Mouse (Mus musculus) forebrain, embryonic 11.5 days (tissue): ENCODE results near the gene Gm19684. TPM values are rescaled to one million over a fixed set of nuclear protein-coding genes. Genes with fewer than 3 reads are reported as not detected.
"Not testable (repeated sequence)": the region's sequence is repeated elsewhere in the genome, so short reads cannot be mapped to it uniquely, and the experiment has no call there.

Source experiments
- ATAC-seq: fragments of 200-750 bp; cut with Nextera tagmentation; replicated peaks from 2 replicates; pipeline ENCODE4 v1.8.0; 2017; ENCODE audit warnings: moderate TSS enrichment; ENCODE audit not compliant: low FRiP score
- DNase-seq: peaks from one replicate; pipeline ENCODE4 v3.0.0-alpha.2; 2017; ENCODE audit warnings: low spot score
- H3K27ac ChIP-seq: fragments of 300-500 bp; sonication (generic); 2 replicates; pipeline ENCODE4 v1.5.1; 2014; ENCODE audit warnings: low read depth, low read length
- H3K27me3 ChIP-seq: fragments of 300-500 bp; sonication (generic); 2 replicates; pipeline ENCODE4 v1.6.1; 2014; ENCODE audit warnings: mild to moderate bottlenecking, low read length, mixed read lengths; ENCODE audit not compliant: control insufficient read depth, insufficient read depth
- H3K36me3 ChIP-seq: fragments of 300-500 bp; sonication (generic); 2 replicates; pipeline ENCODE4 v1.6.1; 2014; ENCODE audit warnings: mild to moderate bottlenecking, low read length, moderate library complexity, mixed read lengths; ENCODE audit not compliant: control insufficient read depth, insufficient read depth
- H3K4me1 ChIP-seq: fragments of 300-500 bp; sonication (generic); replicated peaks from 2 replicates; pipeline ENCODE4 v1.6.1; 2014; ENCODE audit warnings: low read length, mixed read lengths; ENCODE audit not compliant: control insufficient read depth, insufficient read depth
- H3K4me2 ChIP-seq: fragments of 300-500 bp; sonication (generic); 2 replicates; pipeline ENCODE4 v1.6.1; 2014; ENCODE audit warnings: low read depth, mild to moderate bottlenecking, low read length, moderate library complexity, mixed read lengths; ENCODE audit not compliant: severe bottlenecking
- H3K4me3 ChIP-seq: fragments of 300-500 bp; sonication (generic); 2 replicates; pipeline ENCODE4 v1.5.1; 2014; ENCODE audit warnings: low read depth, low read length
- H3K9ac ChIP-seq: fragments of 300-500 bp; sonication (generic); 2 replicates; pipeline ENCODE4 v1.6.1; 2014; ENCODE audit warnings: low read length
- H3K9me3 ChIP-seq: fragments of 300-500 bp; sonication (generic); 2 replicates; pipeline ENCODE4 v1.6.1; 2016; ENCODE audit warnings: low read length, mixed read lengths; ENCODE audit not compliant: control insufficient read depth
- WGBS: fragments of 180-500 bp; shearing (Covaris S2); extraction: QIAGEN DNeasy Blood & Tissue Kit; methylation state at CpG from one replicate; pipeline ENCODE4 v1.1.7; 2014; 5-methylcytosine and 5-hydroxymethylcytosine counted together
- polyA plus RNA-seq: library from polyadenylated mRNA; unstranded; fragments of >200 nt; fragmentation: Nextera tagmentation; extraction: Ambion mirVana; gene quantifications from 2 replicates; pipeline ENCODE4 v1.2.1, GENCODE M21; 2014

Gene Gm19684
- polyA plus RNA-seq, 1 experiment from 2014 or later, result not detected

- no peak overlapping the region for H3K9ac ChIP-seq
- no peaks in the 10 kb centered on the region for H3K9me3 ChIP-seq
- no peaks in the 10 kb centered on the region for H3K4me1 ChIP-seq
- no peak for DNase-seq
- WGBS, result 17% methylated on average over 3 of the region's 3 CpGs
- H3K4me3 ChIP-seq, result no peak overlapping the region
- no peak for ATAC-seq
- no peaks in the 10 kb centered on the region for H3K36me3 ChIP-seq
- H3K27me3 ChIP-seq, result no peaks in the 10 kb centered on the region
- no peak overlapping the region for H3K27ac ChIP-seq
- no peak overlapping the region for H3K4me2 ChIP-seq
Measured at GRCm38 (mm10) chr17:36093936-36094335, 27.5 kb upstream of the Gm19684 start.

GRCm38 (mm10) chr17:36099603-36100002, 21.9 kb upstream of the Gm19684 start:
- not testable (repeated sequence) for H3K9me3 ChIP-seq, H3K36me3 ChIP-seq, H3K4me1 ChIP-seq, H3K27me3 ChIP-seq, ATAC-seq, H3K27ac ChIP-seq, H3K4me2 ChIP-seq, DNase-seq, H3K9ac ChIP-seq, H3K4me3 ChIP-seq
- WGBS, result 42% methylated on average over 2 of the region's 2 CpGs

GRCm38 (mm10) chr17:36102091-36102490, 19.4 kb upstream of the Gm19684 start:
- H3K4me2 ChIP-seq, ATAC-seq, H3K4me3 ChIP-seq, H3K4me1 ChIP-seq, H3K27ac ChIP-seq, H3K9me3 ChIP-seq, H3K27me3 ChIP-seq, H3K36me3 ChIP-seq, H3K9ac ChIP-seq: not testable (repeated sequence)
- peak; percentile 1 for DNase-seq
- WGBS, result 92% methylated on average over 11 of the region's 12 CpGs

- not testable (repeated sequence) for H3K4me2 ChIP-seq, H3K9me3 ChIP-seq, H3K4me1 ChIP-seq, DNase-seq, H3K4me3 ChIP-seq, H3K27me3 ChIP-seq, H3K36me3 ChIP-seq, ATAC-seq, H3K9ac ChIP-seq, H3K27ac ChIP-seq
- WGBS, result 76% methylated on average over 3 of the region's 3 CpGs
Measured at GRCm38 (mm10) chr17:36110129-36110528, 11.3 kb upstream of the Gm19684 start.

GRCm38 (mm10) chr17:36110641-36111509, 10.6 kb upstream of the Gm19684 start:
- H3K27me3 ChIP-seq, result not testable (repeated sequence)
- peak; percentile 84 for ATAC-seq
- H3K9ac ChIP-seq, result peak overlapping the region; percentile 39; the same call in 1 of the 2 replicates

GRCm38 (mm10) chr17:36111510-36111868, 10.0 kb upstream of the Gm19684 start:
- WGBS, result 3% methylated on average over 10 of the region's 10 CpGs
- H3K27me3 ChIP-seq, H3K27ac ChIP-seq, DNase-seq, H3K4me1 ChIP-seq, H3K9me3 ChIP-seq, H3K36me3 ChIP-seq: not testable (repeated sequence)
- Histone ChIP-seq H3K4me2 (peak overlapping the region; percentile 73), H3K4me3 (peak overlapping the region; percentile 40), H3K9ac (peak overlapping the region; percentile 39; the same call in 1 of the 2 replicates)
- ATAC-seq, result peak; percentile 63; the same call in 1 of the 2 replicates

More at GRCm38 (mm10) chr17:36110641-36111509, 10.6 kb upstream of the Gm19684 start:
- Histone ChIP-seq H3K4me2 (peak overlapping the region; percentile 73), H3K4me3 (peak overlapping the region; percentile 40)
- peak; percentile 60 for DNase-seq
- H3K9me3 ChIP-seq, H3K36me3 ChIP-seq, H3K27ac ChIP-seq, H3K4me1 ChIP-seq: not testable (repeated sequence)
- 1% methylated on average over 57 of the region's 57 CpGs for WGBS

- H3K4me1 ChIP-seq, H3K27me3 ChIP-seq, H3K27ac ChIP-seq, H3K36me3 ChIP-seq, H3K9ac ChIP-seq, H3K4me2 ChIP-seq, ATAC-seq, H3K9me3 ChIP-seq, H3K4me3 ChIP-seq: not testable (repeated sequence)
- DNase-seq, result peak; percentile 69
- 19% methylated on average over 6 of the region's 6 CpGs for WGBS
Measured at GRCm38 (mm10) chr17:36113979-36114593, 7.4 kb upstream of the Gm19684 start.

- WGBS, result 14% methylated on average over 3 of the region's 3 CpGs
- ATAC-seq, H3K36me3 ChIP-seq, H3K4me2 ChIP-seq, H3K27ac ChIP-seq, H3K9ac ChIP-seq, H3K4me1 ChIP-seq, H3K9me3 ChIP-seq, H3K27me3 ChIP-seq, H3K4me3 ChIP-seq: not testable (repeated sequence)
- DNase-seq, result peak; percentile 28
Measured at GRCm38 (mm10) chr17:36116545-36116944, 4.9 kb upstream of the Gm19684 start.
